Mouse (Mus musculus) forebrain, embryonic 10.5 days (tissue): ENCODE results near the gene Tarbp2. TPM values are rescaled to one million over a fixed set of nuclear protein-coding genes. Genes with fewer than 3 reads are reported as not detected.

Experiments used
- DNase-seq: peaks from one replicate; pipeline ENCODE4 v3.0.0-alpha.2; 2017; ENCODE audit warnings: low spot score; ENCODE audit errors: extremely low spot score
- H3K27ac ChIP-seq: fragments of 300-500 bp; sonication (generic); 2 replicates; pipeline ENCODE4 v1.5.1; 2016; ENCODE audit warnings: mild to moderate bottlenecking
- H3K27me3 ChIP-seq: fragments of 300-500 bp; sonication (generic); 2 replicates; pipeline ENCODE4 v1.6.1; 2016; ENCODE audit warnings: mild to moderate bottlenecking; ENCODE audit not compliant: poor library complexity, severe bottlenecking
- H3K36me3 ChIP-seq: fragments of 300-500 bp; sonication (generic); replicated peaks from 2 replicates; pipeline ENCODE4 v1.6.1; 2016; ENCODE audit warnings: mild to moderate bottlenecking, moderate library complexity
- H3K4me1 ChIP-seq: fragments of 300-500 bp; sonication (generic); 2 replicates; pipeline ENCODE4 v1.6.1; 2016
- H3K4me3 ChIP-seq: fragments of 300-500 bp; sonication (generic); 2 replicates; pipeline ENCODE4 v1.5.1; 2016; ENCODE audit warnings: mild to moderate bottlenecking, moderate library complexity
- H3K9me3 ChIP-seq: fragments of 300-500 bp; sonication (generic); 2 replicates; pipeline ENCODE4 v1.6.1; 2016; ENCODE audit warnings: mild to moderate bottlenecking, moderate library complexity
- WGBS: fragments of 180-500 bp; shearing (Covaris S2); methylation state at CpG from one replicate; pipeline ENCODE4 v1.1.7; 2016; 5-methylcytosine and 5-hydroxymethylcytosine counted together
- polyA plus RNA-seq: library from polyadenylated mRNA; unstranded; fragments of >200 nt; fragmentation: Nextera tagmentation; extraction: Ambion mirVana; gene quantifications from 2 replicates; pipeline ENCODE4 v1.2.1, GENCODE M21; 2016

Tarbp2 gene
- 132 and 137 TPM in 2 replicates for polyA plus RNA-seq

DNA sequence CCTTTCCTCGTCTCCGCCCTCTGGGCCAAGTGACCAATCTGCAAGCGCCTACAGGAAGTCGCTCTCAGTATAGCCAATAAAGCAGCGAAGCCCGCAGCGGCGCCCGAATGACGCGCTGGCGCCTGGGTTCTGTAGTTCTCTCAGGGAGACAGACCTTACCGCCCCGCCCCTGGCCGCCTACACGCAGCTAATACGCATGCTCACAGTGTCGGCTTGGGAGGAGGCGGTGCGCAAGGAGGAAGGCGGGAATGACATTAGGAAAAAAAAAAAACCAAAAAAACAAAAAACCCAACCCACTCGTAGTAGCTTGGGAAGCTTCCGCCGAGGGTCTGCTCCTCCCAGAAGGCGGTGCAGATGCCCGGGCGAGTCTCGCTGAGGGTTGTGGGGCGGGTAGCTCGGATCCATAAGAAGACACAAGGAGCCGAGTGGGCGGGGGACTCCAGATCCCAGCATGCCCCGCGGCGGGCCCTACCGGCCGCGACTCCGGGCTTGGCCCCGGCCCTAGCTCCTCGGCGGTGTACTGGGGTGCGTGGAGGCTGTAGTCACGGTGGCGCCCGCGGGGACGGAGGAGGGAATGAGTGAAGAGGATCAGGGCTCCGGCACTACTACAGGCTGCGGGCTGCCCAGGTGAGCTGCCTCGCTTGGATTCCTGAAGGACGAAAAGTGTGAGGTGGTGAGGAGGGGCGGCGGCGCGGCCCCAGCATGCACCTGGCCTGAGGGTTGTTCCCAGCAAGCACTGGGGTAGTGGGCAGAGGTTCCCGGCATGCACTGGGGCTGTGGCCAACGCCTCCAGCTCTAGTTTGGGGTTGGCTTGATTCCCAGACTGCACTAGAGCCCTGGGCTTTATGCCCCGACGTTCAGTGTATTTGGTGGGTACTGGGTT lies at the start of gene Tarbp2:
TSS of gene Tarbp2 (plus strand) at position 217 of the 883 bp plus-strand sequence.
- peak within 1 kb of the TSS; percentile 99 for H3K27ac ChIP-seq
- H3K4me3 ChIP-seq, result peak within 1 kb of the TSS; percentile 79
- H3K4me1 ChIP-seq, result peaks cover 50% of the 10 kb centered on the region
- no peaks in the 10 kb centered on the region for H3K27me3 ChIP-seq
- H3K36me3 ChIP-seq, result peaks cover 34% of the 10 kb centered on the region
- under 1% methylated on average over 60 of the region's 60 CpGs for WGBS
- DNase-seq, result peak; percentile 99
- H3K9me3 ChIP-seq, result no peaks in the 10 kb centered on the region

DNA sequence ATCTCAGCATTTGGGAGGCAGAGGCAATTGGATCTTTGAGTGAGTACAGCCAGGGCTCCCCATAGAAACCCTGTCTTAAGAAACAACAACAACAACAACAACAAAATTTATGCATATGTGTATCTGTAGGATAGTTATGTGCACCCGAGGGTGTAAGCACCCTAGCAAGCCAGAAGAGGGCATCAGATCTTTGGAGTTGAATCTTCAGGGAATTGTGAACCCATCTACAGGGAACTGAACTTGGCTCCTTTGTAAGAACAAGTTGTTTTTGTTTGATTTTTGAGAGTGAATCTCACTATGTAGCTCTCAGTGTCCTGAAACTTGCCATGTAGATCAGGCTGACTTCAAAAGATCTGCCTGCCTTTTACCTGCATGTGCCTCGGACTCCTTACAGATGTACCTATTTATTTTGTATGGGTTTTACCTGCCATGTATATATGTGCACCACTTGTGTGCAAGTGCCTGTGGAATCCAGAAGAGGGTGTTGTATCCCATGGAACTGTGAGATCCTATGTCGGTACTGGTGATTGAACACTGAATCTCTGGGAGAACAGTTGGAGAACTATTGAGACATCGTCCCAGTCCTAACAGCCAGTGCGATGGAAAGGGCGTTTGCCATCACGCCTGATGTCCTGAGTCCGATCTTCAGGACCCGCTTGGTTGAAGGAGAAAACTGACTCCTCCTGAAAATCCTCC lies 49.2 kb upstream of the Tarbp2 start:
- H3K27me3 ChIP-seq, result no peaks in the 10 kb centered on the region
- H3K4me1 ChIP-seq, result peaks cover 25% of the 10 kb centered on the region
- H3K27ac ChIP-seq, result no peak overlapping the region
- peaks cover 5% of the 10 kb centered on the region for H3K9me3 ChIP-seq
- 96% methylated on average over 9 of the region's 9 CpGs for WGBS
- H3K4me3 ChIP-seq, result no peak overlapping the region
- H3K36me3 ChIP-seq, result peaks cover 20% of the 10 kb centered on the region
- no peak for DNase-seq

DNA sequence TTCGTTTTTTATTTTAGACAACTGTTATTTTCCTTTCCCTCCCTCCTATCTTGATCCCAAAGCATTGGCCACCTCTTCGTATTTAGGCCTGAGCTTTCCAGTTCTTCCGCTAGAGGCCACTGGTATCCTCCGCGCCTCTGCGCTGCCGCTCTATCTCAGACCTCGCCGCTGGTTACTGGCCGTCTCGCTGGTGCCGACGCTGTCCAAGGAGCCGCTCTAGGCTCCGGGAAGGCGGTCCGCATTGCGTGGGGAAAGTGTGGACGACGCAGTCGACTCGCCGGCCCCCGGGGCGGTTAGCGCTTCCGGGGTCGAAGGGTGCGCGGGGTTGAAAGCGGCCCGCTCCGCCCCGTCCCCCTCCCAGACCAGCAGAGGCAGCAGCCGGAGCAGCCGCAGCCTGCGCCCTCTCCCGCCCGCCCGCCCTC lies 47.8 kb upstream of the Tarbp2 start, which contains the start of gene Pcbp2:
TSS of gene Pcbp2 (plus strand) at position 357 of the 422 bp plus-strand sequence.
- H3K27ac ChIP-seq, result peak within 1 kb of the TSS; percentile 99
- no peaks in the 10 kb centered on the region for H3K27me3 ChIP-seq
- peaks cover 5% of the 10 kb centered on the region for H3K9me3 ChIP-seq
- under 1% methylated on average over 34 of the region's 40 CpGs for WGBS
- peak; percentile 96 for DNase-seq
- H3K36me3 ChIP-seq, result peaks cover 34% of the 10 kb centered on the region
- peak within 1 kb of the TSS; percentile 96 for H3K4me3 ChIP-seq
- H3K4me1 ChIP-seq, result peaks cover 25% of the 10 kb centered on the region

DNA sequence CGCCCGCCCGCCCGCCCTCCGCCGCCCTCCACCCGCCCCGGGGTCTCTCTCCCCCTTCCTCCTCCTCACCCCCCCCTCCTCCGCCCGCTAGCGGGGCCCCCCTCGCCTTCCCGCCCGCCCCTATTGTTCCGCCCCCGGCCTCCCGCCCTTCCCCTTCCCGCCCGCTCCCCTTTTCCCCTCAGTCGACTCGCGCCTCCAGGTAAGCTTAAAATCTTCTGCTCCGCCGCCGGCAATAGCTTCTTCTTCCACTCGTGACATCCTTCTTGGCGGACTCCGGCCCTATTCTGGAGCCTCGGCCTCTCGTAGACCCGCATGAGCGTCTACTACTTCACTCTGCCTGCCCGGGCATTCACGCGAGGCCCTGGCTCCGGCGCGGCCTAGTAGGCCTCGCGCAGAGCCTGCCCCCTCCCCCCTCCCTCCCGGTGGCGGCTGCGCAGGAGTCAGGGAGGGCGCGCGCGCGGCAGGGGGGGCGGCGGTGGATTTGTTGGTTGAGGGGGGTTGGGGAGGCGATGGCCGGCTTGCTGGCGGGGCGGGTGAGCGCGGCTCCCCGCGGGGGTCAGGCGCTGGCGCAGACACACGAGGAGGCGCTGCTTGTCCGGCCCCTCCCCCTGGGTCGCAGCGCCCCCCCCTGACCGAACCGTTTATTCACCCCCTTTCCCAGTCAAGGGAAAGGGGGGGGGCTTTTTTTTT lies 47.2 kb upstream of the Tarbp2 start:
- 1% methylated on average over 47 of the region's 67 CpGs for WGBS
- H3K36me3 ChIP-seq, result peaks cover 39% of the 10 kb centered on the region
- peaks cover 25% of the 10 kb centered on the region for H3K4me1 ChIP-seq
- H3K9me3 ChIP-seq, result peaks cover 5% of the 10 kb centered on the region
- DNase-seq, result peak; percentile 83
- H3K27ac ChIP-seq, result peak overlapping the region; percentile 99
- no peaks in the 10 kb centered on the region for H3K27me3 ChIP-seq
- peak overlapping the region; percentile 96 for H3K4me3 ChIP-seq

DNA sequence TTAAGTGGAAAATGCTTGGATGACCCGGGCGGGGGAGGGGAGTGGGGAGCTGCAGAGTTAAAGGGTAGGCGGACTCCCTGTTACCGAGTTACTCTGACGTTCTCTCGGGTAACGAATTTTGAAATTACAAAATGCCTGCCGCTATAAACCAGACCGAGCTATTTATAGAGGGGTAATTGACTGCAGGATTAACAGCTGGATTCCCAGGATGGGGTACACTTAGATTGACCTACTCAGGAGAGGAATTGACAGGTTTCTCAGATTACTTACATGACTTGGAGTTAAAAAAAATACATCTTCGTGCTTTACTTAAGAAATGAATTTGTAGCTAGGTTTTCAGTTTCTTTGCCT lies 46.7 kb upstream of the Tarbp2 start:
- H3K4me3 ChIP-seq, result peak overlapping the region; percentile 96
- peak overlapping the region; percentile 99 for H3K27ac ChIP-seq
- H3K9me3 ChIP-seq, result peaks cover 5% of the 10 kb centered on the region
- H3K36me3 ChIP-seq, result peaks cover 45% of the 10 kb centered on the region
- H3K27me3 ChIP-seq, result no peaks in the 10 kb centered on the region
- peaks cover 25% of the 10 kb centered on the region for H3K4me1 ChIP-seq
- WGBS, result under 1% methylated on average over 10 of the region's 10 CpGs
- DNase-seq, result no peak

DNA sequence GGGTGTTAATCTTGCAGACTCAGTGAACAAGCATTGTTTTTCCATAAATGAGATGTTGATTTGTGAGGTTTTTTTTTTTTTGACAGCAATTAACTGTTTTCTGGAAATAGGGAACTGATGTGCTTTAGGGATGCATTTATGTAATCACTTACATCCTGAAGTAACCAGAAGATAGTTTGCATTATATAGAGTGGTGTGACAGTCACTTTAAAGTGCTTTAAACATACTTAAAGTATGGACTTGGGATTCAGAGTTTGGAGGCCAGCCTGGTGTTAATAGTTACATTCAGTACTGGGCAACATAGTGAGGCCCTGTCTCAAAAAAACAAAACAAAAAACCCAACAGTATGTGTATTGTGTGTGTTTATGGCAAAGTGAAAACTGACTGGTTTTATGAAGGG lies 46.3 kb upstream of the Tarbp2 start:
- peaks cover 49% of the 10 kb centered on the region for H3K36me3 ChIP-seq

DNA sequence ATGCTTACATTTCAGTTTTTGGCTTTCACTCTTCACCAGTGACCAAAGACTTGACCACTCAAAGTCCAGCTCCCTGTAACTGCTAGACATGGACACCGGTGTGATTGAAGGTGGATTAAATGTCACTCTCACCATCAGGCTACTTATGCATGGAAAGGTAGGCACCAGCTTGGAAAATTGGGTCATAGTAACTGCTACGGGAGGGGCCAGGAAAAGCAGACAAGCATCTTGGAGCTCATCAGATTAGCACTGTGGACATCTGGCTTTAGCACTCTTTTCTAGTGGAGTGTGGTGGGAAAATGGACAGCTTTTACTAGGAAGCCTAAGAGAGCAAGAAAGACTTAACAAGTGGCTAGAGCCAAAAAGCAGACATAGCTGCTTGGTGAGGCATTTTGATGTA lies 44.7 kb upstream of the Tarbp2 start:
- Histone ChIP-seq H3K4me1 (peaks cover 25% of the 10 kb centered on the region), H3K27me3 (no peaks in the 10 kb centered on the region), H3K36me3 (peaks cover 64% of the 10 kb centered on the region), H3K27ac (no peak overlapping the region), H3K9me3 (peaks cover 5% of the 10 kb centered on the region), H3K4me3 (peak overlapping the region; percentile 15; the same call in 1 of the 2 replicates)
- DNase-seq, result no peak
- WGBS, result 82% methylated on average over 2 of the region's 2 CpGs

More for the DNA sequence above, 46.3 kb upstream of the Tarbp2 start:
- Histone ChIP-seq H3K4me3 (peak overlapping the region; percentile 96), H3K9me3 (peaks cover 5% of the 10 kb centered on the region), H3K4me1 (peaks cover 25% of the 10 kb centered on the region), H3K27me3 (no peaks in the 10 kb centered on the region), H3K27ac (no peak overlapping the region)
- no peak for DNase-seq

DNA sequence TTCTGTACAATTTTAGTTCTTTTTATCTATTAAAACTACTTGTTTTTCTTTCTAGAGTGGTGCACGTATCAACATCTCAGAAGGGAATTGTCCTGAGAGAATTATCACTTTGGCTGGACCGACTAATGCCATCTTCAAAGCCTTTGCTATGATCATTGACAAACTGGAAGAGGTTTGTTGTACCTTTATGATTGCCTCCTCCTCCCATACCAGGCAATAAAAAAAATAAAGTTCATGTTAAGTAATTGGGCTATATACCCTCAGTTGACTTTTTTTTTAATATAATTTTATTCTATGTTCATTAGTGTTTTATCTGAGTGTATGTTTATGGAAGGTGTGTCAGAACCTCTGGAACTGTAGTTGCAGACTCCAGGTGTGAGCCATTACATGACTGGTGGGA lies 43.5 kb upstream of the Tarbp2 start:
- peaks cover 25% of the 10 kb centered on the region for H3K4me1 ChIP-seq
- DNase-seq, result no peak
- peaks cover 69% of the 10 kb centered on the region for H3K36me3 ChIP-seq
- no peaks in the 10 kb centered on the region for H3K9me3 ChIP-seq
- no peak overlapping the region for H3K4me3 ChIP-seq
- 93% methylated on average over 2 of the region's 2 CpGs for WGBS
- no peak overlapping the region for H3K27ac ChIP-seq
- H3K27me3 ChIP-seq, result no peaks in the 10 kb centered on the region

DNA sequence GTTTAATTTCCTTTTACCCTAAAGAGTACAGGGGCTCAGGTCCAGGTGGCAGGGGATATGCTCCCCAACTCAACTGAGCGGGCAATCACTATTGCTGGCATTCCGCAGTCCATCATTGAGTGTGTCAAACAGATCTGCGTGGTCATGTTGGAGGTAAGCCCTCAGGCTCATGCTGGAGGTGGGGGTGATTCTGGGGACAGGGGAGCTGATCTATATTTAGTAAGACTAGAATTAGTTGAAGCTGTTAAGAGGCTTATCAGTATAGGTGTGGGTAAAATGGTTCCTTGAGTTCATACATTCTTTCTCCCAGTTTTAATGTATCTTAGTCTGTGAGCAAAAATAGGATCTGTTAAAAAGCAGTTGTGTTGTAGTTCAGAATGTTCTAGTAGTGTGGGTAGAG lies 34.9 kb upstream of the Tarbp2 start:
- H3K9me3 ChIP-seq, result no peaks in the 10 kb centered on the region
- no peaks in the 10 kb centered on the region for H3K4me1 ChIP-seq
- no peaks in the 10 kb centered on the region for H3K27me3 ChIP-seq
- no peak overlapping the region for H3K4me3 ChIP-seq
- no peak for DNase-seq
- peaks cover 98% of the 10 kb centered on the region for H3K36me3 ChIP-seq
- no peak overlapping the region for H3K27ac ChIP-seq
- 96% methylated on average over 3 of the region's 3 CpGs for WGBS

DNA sequence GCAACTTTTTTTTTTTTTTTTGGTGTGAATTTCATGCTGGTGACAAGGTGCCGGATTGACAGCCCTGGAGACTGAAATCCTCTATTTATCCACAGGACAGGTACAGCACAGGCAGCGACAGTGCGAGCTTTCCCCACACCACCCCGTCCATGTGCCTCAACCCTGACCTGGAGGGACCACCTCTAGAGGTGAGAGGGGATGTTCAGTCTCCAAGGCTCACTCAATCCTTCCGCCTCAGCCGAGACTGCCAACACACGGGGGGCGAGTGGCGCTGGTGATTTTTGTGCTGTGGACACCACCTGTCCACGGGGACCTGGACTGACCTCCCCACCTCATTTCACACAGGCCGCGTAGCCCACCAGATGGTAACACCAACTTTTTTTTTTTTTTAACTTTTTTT lies 32.1 kb upstream of the Tarbp2 start:
- 92% methylated on average over 12 of the region's 12 CpGs for WGBS
- H3K4me1 ChIP-seq, result no peaks in the 10 kb centered on the region
- H3K9me3 ChIP-seq, result no peaks in the 10 kb centered on the region
- DNase-seq, result no peak
- no peak overlapping the region for H3K4me3 ChIP-seq
- H3K27me3 ChIP-seq, result no peaks in the 10 kb centered on the region
- H3K36me3 ChIP-seq, result peaks cover 99% of the 10 kb centered on the region
- no peak overlapping the region for H3K27ac ChIP-seq

DNA sequence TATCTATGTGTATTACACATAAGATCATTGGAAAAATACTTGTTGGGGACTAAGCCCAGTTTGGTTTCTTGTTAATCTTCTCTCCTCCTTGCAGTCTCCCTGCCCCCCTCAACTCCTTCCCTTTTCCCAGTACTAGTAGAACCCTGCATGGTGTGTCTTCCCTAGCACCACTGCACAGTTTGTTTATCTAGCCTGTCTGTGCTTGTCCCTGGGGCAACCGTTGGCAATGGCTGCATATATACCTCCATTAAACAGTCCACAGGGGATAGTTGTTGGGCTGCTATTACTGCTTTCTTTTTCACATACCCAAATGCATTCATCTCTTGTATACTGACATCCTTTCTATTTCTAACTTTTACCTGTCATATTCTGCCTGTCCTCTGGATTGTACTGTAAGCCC lies 30.3 kb upstream of the Tarbp2 start:
- Histone ChIP-seq H3K27ac (no peak overlapping the region), H3K27me3 (no peaks in the 10 kb centered on the region), H3K4me3 (no peak overlapping the region), H3K9me3 (no peaks in the 10 kb centered on the region), H3K4me1 (no peaks in the 10 kb centered on the region), H3K36me3 (peaks cover 100% of the 10 kb centered on the region)
- 79% methylated on average over 1 of the region's 1 CpGs for WGBS
- DNase-seq, result no peak

DNA sequence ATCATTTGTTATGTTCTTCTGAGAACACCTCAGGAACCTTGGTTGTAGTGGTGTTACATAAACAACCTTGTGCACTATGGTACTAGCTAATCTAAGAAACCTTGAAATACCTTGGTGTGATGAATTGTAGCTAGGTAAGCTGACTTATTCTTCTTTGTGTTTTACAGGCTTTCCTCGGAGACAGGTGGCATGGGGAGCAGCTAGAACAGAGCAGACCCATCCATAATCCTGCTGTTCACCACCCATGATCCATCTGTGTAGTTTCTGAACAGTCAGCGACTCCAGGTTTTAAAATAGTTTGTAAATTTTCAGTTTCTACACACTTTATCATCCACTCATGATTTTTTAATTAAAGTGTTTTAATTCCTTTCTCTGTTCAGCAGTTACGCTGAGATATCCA lies 19.7 kb upstream of the Tarbp2 start:
- WGBS, result 86% methylated on average over 3 of the region's 3 CpGs
- peaks cover 99% of the 10 kb centered on the region for H3K36me3 ChIP-seq
- H3K9me3 ChIP-seq, result no peaks in the 10 kb centered on the region
- no peak for DNase-seq
- H3K4me1 ChIP-seq, result no peaks in the 10 kb centered on the region
- H3K4me3 ChIP-seq, result no peak overlapping the region
- H3K27me3 ChIP-seq, result no peaks in the 10 kb centered on the region
- H3K27ac ChIP-seq, result no peak overlapping the region
